Mouse (Mus musculus): ENCODE results near the gene Cend1.
"Not testable (repeated sequence)": the region's sequence is repeated elsewhere in the genome, so short reads cannot be mapped to it uniquely, and the experiment has no call there.

Gene Cend1

DNA sequence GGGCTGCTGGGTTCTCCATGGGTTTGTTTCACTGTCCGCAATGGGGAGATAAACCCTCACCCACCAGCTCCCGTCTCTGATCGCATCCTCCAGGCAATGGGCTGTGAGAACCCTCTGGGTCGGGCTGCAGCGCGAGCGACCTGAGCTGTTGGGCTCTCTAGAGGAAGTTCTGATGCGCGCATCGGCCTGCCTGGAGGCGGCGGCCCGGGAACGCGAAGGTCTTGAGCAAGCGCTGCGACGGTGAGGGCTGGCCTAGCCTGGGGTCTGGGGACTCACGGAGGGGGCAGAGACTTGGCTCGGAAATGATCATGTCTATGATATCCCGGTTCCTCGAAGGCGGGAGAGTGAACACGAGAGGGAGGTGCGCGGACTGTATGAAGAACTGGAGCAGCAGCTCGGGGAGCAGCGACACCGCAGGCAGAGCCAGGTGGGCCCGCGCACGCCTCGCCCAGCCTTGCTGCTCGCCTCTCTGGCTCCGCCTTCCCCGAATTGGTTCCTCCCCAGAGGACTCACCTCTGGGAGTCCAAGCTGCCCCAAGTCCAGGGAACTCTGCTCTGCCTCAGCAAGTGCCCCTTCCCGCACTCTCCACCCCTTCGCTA lies 35.4 kb upstream of the Cend1 start:
- no peak for DNase-seq (ENCODE audit: low read depth, low spot score)

DNA sequence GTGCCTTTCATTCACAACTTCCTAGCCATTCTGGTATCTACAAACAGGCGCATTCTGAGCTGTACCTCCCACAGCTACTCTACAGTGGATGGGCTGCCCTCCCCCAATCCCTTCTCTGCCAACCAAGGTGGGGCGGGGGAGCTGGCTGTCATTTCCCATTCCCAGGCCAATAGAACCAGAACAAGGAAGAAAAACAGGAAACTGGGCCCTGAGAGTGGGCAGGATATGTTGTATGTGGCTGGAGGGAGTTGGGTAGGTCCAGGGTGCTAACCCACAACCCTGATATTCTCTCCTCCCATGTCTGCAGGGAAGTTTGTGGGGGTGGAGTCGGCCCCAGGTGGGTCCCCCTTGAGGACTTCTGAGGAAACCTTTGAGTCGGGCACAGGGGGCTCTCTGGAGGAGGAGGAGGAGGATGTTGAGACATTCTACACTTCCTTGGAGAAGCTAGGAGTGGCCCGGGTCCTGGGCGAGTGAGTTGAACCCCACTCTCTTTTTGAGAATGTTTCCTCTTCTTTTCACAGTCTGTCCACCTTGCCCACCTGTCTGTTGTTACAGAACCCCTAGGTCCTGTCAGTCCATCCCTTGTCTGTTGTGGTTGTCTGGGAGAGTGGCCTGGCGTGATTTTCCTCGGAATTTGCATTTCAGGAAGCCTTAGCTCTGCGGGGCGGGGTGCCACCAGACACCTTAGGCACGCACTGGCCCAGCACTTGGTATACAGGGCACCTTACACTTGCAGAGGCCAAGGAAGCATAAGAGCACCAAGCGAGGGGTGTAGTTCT lies 34.7 kb upstream of the Cend1 start:
- no peak for DNase-seq (ENCODE audit: low read depth, low spot score)

DNA sequence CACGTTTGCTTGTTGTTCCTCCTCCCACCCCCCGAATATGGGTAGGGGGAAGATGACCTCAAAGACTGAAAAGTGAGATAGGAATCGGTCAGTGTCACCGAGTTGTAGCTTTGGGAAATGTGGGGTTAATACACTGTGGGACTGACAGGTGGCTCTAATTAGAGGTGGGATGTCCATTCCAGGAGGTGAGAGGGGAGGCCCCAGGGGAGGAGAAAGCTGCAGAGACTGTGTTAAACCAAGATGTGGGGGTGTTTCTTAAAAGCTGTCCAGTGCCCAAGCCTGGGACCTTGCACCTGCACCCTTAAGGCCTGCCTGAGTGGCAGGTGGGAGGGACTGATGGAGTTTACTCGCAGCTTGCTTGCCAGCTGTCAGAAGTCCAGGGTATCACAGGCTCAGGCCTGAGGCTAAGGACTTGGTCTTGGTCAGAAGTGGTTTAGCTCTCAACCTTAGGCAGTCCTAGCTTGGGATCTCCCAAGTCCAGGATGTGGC lies 33.1 kb upstream of the Cend1 start:
- DNase-seq (ENCODE audit: low read depth, low spot score), result no peak

DNA sequence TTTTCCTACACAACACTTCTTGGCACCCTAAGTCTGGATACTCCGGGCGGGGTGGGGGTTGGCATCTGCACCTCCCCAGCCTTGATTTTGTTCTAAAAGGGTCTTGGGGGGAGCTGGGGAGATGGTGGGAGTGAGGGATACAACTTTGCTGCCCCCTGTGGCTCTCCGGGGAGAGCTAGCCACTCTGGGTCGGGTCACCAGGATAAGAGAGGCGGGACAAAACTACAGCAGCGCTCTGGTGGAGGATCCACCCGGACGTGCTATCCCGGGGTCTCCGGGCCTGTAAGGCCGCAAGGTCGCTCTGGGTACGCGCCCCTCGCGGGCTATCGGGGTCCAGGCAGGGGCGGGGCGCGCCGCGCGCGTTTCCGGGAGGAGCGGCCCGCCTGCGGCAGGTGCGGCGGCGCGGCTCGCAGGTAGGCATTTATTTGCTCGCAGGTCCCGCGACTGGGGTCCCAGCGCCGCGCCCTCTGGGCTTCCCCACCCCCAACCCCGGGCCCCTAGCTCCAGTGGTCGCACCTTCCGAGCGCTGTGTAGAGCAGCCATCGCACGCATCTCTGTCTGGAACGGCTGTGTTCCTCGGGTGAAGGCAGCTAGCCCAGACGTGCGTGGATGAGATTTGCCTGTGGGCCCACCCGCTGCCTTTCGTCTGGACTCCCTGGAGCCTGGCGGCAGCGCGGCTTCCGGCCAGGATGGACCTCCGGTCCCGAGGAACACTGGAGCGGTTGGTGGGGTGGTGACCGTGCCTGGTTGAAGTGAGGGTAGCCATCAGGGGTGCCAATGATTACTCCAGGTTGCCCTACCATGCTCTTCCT lies 32.4 kb upstream of the Cend1 start:
- no peak for DNase-seq (ENCODE audit: low read depth, low spot score)

- DNase-seq (ENCODE audit: low read depth, low spot score), result no peak
These were observed 31.3 kb upstream of the Cend1 start, which contains the start of gene Cracr2b for GRCm38 (mm10) chr7:141460391-141461113. Gene Cracr2b, plus strand, starts transcription at chr7:141461094.

- no peak for DNase-seq (ENCODE audit: low read depth, low spot score)
These were observed 30.7 kb upstream of the Cend1 start for GRCm38 (mm10) chr7:141460001-141460390.

DNA sequence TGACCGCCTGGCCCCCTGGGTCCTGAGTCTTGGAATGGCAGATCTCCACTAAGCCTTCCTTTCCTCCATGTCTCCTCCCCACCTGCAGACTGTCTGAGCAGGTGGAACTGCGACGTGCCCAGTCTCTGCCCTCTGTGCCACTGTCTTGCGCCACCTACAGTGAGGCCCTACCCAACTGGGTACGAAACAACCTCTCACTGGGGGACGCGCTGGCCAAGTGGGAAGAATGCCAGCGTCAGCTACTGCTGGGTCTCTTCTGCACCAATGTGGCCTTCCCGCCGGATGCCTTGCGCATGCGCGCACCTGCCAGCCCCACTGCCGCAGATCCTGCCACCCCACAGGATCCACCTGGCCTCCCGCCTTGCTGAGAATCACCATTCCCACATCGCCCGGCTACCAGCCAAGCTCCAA lies 30.0 kb upstream of the Cend1 start:
- no peak for DNase-seq (ENCODE audit: low read depth, low spot score)

DNA sequence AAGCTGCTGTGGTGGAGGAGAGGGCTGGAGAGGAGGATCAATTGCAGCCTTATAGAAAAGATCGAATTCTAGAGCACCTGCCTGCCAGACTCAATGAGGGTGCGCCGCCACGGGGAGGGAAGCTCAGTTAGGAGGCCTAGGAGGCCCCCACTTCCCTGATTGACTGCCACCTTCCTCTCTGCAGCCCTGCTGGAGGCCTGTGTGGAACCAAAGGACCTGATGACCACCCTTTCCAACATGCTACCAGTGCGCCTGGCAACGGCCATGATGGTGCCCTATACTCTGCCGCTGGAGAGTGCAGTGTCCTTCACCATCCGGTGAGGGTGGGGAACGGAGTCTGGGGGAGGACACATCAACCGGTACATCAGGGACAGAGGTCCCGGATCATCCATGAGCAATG lies 29.4 kb upstream of the Cend1 start:
- DNase-seq (ENCODE audit: low read depth, low spot score), result no peak

- DNase-seq (ENCODE audit: low read depth, low spot score), result no peak
These were observed 28.8 kb upstream of the Cend1 start for GRCm38 (mm10) chr7:141457986-141458660.

GRCm38 (mm10) chr7:141457236-141457635 lies 27.9 kb upstream of the Cend1 start:
- no peak for DNase-seq (ENCODE audit: low read depth, low spot score)

- no peak for DNase-seq (ENCODE audit: low read depth, low spot score)
These were observed 27.4 kb upstream of the Cend1 start for GRCm38 (mm10) chr7:141456739-141457138.

DNA sequence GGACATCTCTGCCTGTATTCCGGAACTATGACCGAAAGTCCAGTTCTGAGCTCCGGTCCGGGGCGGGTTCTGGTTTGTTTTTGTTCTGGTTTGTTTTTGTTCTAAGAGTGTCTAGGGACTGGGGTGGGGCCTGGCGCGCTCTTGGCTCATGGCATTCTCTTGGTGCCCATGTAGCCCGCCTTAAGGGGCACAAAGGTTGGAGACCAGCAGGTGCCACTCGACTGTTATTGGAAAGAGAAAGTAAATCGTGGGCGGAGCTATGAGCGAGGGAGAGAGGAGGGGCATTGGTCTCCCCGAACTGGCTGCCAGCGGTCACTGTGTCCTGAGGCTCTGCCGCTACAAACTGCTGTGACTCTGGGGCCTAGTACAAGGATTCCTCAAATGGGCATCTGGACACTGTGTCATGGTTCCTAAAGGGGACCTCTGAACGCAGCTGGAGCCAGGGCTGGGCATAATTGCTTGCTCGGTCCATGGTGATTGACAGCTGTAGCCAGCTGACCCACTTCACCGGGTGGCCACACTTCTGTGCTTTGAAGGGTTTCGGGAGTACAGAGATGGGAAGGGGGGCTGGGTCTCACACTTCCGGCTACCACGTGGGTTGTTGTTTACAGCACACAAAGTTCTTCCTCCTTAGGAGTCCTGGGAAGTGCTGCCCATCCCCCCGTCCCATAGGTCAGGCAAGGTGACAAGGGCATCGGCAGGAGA lies 26.5 kb upstream of the Cend1 start:
- DNase-seq (ENCODE audit: low read depth, low spot score), result no peak

GRCm38 (mm10) chr7:141454967-141455551 lies 25.8 kb upstream of the Cend1 start, which contains the start of gene Pnpla2:
Gene Pnpla2, plus strand, starts transcription at chr7:141455198.
- DNase-seq (ENCODE audit: low read depth, low spot score), result peak; percentile 87

GRCm38 (mm10) chr7:141453636-141454035 lies 24.3 kb upstream of the Cend1 start:
- no peak for DNase-seq (ENCODE audit: low read depth, low spot score)

DNA sequence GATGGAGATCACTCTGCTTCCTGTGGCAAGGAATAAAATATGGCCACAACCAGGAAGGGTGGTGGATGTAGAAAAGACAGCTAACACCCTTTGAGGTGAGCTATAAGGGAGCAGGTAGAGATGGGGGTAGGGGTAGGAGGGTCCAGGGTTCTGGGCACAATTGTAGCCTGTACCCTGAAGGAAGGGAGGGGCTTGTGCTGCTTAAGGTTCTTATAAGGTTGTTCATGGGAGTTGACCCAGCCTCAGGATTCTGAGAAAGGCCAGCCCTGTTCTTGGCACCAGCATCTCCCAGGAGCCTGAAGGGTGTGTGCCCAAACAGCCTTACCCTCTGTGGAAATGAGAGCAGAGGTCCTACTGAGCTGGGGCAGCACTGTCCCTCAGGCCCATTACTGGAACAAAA lies 22.6 kb upstream of the Cend1 start:
- DNase-seq (ENCODE audit: low read depth, low spot score), result no peak

- DNase-seq (ENCODE audit: low read depth, low spot score), result peak; percentile 84
These were observed 18.1 kb upstream of the Cend1 start, which contains the start of gene Rplp2 for GRCm38 (mm10) chr7:141447110-141447991. Gene Rplp2, plus strand, starts transcription at chr7:141447370.

- not testable (repeated sequence) for DNase-seq (ENCODE audit: low read depth, low spot score)
These were observed 17.1 kb upstream of the Cend1 start for GRCm38 (mm10) chr7:141446374-141446773.

DNA sequence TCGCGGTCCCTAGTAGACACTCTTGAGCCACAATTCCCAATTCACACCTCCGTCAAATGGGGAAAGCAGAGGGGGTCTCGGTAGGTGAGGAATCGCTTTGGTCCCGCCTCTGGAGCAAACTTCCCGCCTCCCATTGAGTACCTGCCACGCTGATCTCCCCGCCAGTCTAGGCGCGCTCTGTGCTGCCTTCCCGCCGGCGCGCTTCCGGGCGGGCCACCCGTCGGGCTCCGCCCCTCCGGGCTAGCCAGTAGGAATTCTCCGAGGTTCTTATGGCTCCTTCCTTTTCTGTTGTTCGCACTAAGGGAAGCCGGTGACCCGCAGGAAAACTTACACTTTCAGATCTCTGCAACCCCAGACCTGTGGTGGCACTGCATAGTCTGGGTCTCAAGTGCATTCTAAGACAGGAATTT lies 14.5 kb upstream of the Cend1 start, which contains the start of gene Pidd1:
Gene Pidd1, minus strand, starts transcription at position 198 of the 410 bp plus-strand sequence.
- no peak for DNase-seq (ENCODE audit: low read depth, low spot score)
